Mouse (Mus musculus) retina, embryonic 14.5 days (tissue): Measurements from ENCODE around the gene Zbtb4.
A peak's percentile ranks its signal among the peaks of the same experiment; 100 is the strongest.

Experiments
- DNase-seq: peaks from one replicate; pipeline ENCODE4 v3.0.0-alpha.2; 2015; ENCODE audit warnings: low spot score

Gene Zbtb4

GRCm38 (mm10) chr11:69800392-69801197, 34.9 kb downstream of the Zbtb4 start:
- DNase-seq = peak; percentile 84

- DNase-seq = no peak
Observed at GRCm38 (mm10) chr11:69801379-69801977, 35.8 kb downstream of the Zbtb4 start, which contains the start of gene Fgf11. Gene Fgf11 (minus strand): TSS chr11:69801857.

- peak; percentile 77 for DNase-seq
Observed at GRCm38 (mm10) chr11:69802648-69803105, 37.0 kb downstream of the Zbtb4 start.

GRCm38 (mm10) chr11:69803328-69803727, 37.6 kb downstream of the Zbtb4 start:
- DNase-seq = no peak

GRCm38 (mm10) chr11:69803786-69804651, 38.3 kb downstream of the Zbtb4 start:
- DNase-seq = peak; percentile 80

GRCm38 (mm10) chr11:69804652-69804940, 38.9 kb downstream of the Zbtb4 start:
- no peak for DNase-seq

DNA sequence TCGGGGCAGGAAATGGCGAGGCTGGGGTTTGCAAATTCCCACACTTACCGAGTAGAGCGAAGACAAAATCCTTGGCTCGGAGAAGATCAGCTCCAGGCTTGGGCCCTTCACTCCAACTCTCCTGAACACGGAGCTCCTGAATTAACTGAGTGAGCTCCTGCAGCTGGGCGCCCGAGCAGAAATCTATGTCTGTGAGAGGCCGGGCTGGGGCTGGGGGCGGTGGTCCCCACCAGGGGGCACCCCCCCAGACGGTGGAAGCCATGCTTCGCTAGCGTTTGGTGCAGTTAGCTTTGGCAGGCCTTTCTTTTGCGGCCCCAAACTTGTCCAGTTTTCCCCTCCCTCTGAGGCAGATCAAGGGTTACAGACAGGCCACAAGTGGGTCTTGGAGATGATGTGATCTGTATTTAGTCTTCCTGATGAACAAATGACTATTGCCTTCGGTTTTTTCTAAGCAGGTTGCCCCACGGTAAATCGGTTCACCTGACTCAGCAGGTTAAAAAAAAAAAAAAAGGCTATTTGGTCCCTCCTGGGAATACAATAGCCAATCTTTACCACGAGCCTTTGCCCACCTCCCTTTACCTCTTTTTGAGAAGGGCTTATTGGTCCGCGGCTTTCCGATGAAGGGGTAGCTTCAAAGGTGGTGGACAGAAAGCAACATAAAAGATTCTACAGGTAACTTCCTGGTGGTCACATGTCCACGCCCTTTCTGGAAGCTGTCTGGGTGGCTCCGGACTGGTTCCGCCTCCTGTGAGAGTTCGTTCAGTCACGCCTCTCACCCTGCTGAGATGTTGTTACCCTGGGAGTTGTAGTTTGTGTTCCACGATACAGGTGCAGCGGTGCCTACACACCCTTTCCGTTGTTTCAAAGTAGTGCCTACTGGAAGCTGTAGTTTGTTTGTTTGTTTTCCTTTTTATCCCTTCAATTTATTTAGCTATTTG, 39.5 kb downstream of the Zbtb4 start, which contains the start of gene Tmem102:
Gene Tmem102, minus strand, starts transcription at position 653 of the 938 bp plus-strand sequence.
- DNase-seq = no peak

- DNase-seq = no peak
Observed at GRCm38 (mm10) chr11:69806378-69806777, 40.7 kb downstream of the Zbtb4 start.

DNA sequence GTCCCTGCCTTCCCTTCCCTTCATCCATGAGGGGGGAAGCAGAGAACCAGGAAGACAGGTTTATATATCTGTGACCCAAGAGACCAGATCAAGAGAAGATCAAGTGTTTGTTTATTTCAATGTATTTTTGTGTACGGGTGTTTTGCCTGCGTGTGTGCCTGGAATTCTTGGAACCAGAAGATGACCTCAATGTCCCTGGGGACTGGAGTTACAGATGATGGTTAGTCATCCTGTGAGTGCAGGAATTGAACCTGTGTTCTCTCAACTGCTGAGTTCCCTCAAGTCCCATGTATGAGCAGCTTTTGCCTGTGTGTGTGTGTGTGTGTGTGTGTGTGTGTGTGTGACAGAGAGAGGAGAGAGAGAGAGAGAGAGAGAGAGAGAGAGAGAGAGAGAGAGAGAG, 41.9 kb downstream of the Zbtb4 start:
- no peak for DNase-seq

DNA sequence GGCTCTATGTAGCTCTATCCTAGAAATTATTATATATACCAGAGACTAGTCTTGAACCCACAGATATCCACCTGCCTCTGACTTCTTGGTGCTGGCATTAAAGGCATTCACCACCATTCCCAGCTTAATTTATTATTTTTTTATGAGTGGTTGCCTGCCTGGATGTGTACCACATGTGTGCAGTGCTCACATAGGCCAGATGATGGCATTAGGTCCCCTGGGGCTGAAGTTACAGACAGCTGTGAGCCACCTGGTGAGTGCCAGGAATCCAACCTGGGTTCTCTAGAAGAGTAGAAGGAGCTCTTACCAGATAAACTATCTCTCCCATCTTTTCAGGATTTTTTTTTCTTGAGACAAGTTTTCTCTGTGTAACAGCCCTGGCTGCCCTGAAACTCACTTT, 44.6 kb downstream of the Zbtb4 start:
- no peak for DNase-seq

- no peak for DNase-seq
Observed at GRCm38 (mm10) chr11:69815155-69815554, 49.4 kb downstream of the Zbtb4 start, which contains the start of gene Gm39566. Gene Gm39566 (minus strand): TSS chr11:69815298.

DNA sequence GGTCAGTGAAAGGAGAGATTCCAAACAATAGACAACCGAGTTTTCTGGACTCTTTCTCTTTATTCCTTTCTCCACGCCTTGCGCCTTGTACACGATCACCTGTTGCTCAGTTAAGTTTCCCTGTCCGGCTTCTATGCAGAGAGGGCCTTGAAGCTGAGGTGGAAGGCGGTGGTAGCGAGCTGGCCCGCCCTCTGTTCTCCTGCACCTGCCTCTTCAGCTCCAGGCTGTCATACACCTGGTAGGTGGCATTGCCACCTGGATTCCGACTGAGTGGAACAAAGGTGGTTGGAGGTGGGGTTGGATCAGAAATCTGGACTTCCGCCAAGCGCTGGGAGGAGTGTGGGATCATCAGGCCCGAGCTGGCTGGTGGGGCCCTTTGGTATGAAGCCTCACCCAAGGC, 50.8 kb downstream of the Zbtb4 start:
- no peak for DNase-seq

GRCm38 (mm10) chr11:69818365-69818764, 52.7 kb downstream of the Zbtb4 start, which contains the start of gene Spem2:
Gene Spem2 (minus strand): TSS chr11:69818465.
- no peak for DNase-seq

- no peak for DNase-seq
Observed at GRCm38 (mm10) chr11:69818871-69819270, 53.2 kb downstream of the Zbtb4 start.

DNA sequence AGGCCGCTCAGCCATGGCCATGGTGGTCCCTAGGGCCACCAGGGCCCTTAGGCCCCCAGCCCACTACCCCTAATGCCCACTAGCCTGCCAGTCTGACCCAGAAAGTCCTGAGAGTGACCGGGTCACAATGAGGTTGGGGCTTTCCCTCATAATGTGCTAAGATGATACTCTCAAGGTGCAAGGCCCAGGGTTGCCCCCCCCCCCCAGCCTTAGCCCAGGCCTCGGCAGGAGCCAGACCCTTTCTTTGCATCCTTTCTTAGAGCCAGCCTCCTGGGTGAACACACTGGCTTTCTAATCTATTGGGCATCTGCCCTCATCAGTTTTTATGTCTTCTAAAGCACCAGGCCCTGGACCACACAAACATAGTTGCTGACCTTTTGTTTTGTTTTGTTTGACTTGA, 56.4 kb downstream of the Zbtb4 start, which contains the start of gene Spem1:
Gene Spem1, minus strand, starts transcription at position 101 of the 400 bp plus-strand sequence.
- no peak for DNase-seq

- DNase-seq = no peak
Observed at GRCm38 (mm10) chr11:69823456-69823855, 57.7 kb downstream of the Zbtb4 start.

DNA sequence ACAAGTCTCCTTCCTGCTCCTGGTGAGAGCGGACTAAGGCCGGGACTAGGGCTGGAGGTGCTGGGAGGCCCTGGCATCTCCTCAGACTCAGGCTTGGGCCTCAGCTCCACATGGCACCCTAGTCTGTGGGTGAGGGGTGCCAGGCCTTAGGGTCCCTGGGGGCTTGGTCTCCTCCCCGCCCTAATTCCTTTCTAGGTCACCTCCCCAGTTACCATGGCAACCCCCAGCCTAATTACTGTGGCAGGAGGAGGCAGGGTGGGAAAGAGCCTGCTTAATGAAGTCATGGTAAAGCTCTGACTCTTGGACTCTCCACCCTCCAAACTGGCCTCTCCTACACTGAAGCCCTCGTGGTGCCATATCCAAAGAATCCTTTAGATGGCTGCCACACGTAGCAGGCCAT, 63.1 kb downstream of the Zbtb4 start:
- DNase-seq = peak; percentile 70

GRCm38 (mm10) chr11:69833554-69833953, 67.8 kb downstream of the Zbtb4 start:
- no peak for DNase-seq
